Mouse (Mus musculus) cerebellum, adult 2 months (tissue): ENCODE results near the gene Gm48551. TPM values are rescaled to one million over a fixed set of nuclear protein-coding genes. Genes with fewer than 3 reads are reported as not detected.
A peak's percentile ranks its signal among the peaks of the same experiment; 100 is the strongest.

Experiments used
- DNase-seq, 2 experiments: peaks; one replicate each; pipeline ENCODE4 v3.0.0; 2021
- H3K27ac ChIP-seq: fragments of 200-500 bp; 2 replicates; pipeline ENCODE4 v1.5.1; 2012; ENCODE audit warnings: low read length, control low read depth, inconsistent platforms; ENCODE audit not compliant: insufficient read depth
- H3K27me3 ChIP-seq: fragments of 200-500 bp; 2 replicates; pipeline ENCODE4 v1.6.1; 2012; ENCODE audit warnings: inconsistent platforms, mild to moderate bottlenecking, low read length, moderate library complexity; ENCODE audit not compliant: control insufficient read depth, insufficient read depth
- H3K4me1 ChIP-seq: fragments of 200-500 bp; 2 replicates; pipeline ENCODE4 v1.6.1; 2011; ENCODE audit warnings: low read length; ENCODE audit not compliant: control insufficient read depth, insufficient read depth
- H3K4me3 ChIP-seq: fragments of 200-500 bp; replicated peaks from 2 replicates; pipeline ENCODE3; 2011; ENCODE audit warnings: mild to moderate bottlenecking, low read depth, low read length, control low read depth; ENCODE audit not compliant: insufficient read depth
- CTCF ChIP-seq: fragments of 200-500 bp; IDR thresholded peaks from 2 replicates; pipeline ENCODE4 v1.5.1; 2011; ENCODE audit warnings: low read depth, mild to moderate bottlenecking, control low read depth, low read length, moderate library complexity, borderline replicate concordance; ENCODE audit not compliant: insufficient read depth
- POLR2A ChIP-seq: fragments of 200-500 bp; IDR thresholded peaks from 2 replicates; pipeline ENCODE4 v1.6.1; 2011; ENCODE audit warnings: low read length, control low read depth, borderline replicate concordance; ENCODE audit not compliant: insufficient read depth
- WGBS: fragments of 180-500 bp; shearing (Covaris S2); methylation state at CpG from one replicate; pipeline ENCODE4 v1.1.7; 2018; 5-methylcytosine and 5-hydroxymethylcytosine counted together
- polyA plus RNA-seq: library from polyadenylated mRNA; depleted of rRNA; stranded (reverse); fragments of >200 nt; gene quantifications from 2 replicates; pipeline ENCODE4 v1.2.3, GENCODE M21; 2012

The Gm48551 gene
- polyA plus RNA-seq, 1 experiment, result 10.8 TPM

DNA sequence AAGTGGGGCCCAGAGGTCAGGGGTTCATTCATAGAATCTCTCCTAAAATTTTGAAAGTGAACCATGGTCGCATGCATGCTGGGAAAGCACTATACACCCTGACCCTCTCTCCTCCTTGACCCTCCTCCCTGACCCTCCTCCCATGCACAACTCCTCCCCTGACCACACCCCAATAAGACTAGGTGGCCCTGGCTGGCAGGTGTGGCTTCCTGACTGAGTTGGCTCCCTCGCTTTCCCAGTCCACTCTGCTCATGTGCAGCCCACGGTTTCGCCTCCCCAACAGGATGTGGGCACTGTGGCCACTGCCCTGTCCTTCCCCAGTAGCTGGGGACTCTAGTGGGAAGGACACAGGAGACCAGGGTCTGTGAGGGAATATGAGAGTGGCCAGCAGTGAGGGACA is 26.1 kb downstream of the Gm48551 start:
- H3K4me1 ChIP-seq, result peaks cover 96% of the 10 kb centered on the region
- TF ChIP-seq CTCF (no peak), POLR2A (no peak)
- WGBS, result 44% methylated on average over 4 of the region's 4 CpGs
- no peak for DNase-seq
- no peak overlapping the region for H3K4me3 ChIP-seq
- H3K27ac ChIP-seq, result peak overlapping the region; percentile 99
- H3K27me3 ChIP-seq, result no peaks in the 10 kb centered on the region

DNA sequence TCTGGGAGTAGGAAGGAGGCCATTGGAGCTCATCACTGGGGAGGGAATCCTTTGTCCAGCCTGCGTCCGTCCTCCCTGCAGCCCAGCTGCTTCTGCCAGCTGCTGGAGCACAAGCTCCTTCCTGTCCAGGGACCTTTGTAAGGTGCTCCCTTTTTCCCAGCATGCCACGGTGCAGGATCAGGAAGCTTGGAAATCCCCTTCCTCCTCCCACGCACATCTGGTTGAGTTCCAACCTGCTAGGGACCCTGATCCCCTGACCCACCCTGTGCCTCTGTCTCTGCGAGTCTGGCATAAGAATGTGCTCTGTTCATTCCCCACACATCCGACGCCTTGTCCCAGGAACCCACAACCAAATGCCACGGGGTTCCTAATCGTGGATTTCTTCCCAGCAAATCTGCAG is 26.7 kb downstream of the Gm48551 start:
- Histone ChIP-seq H3K27ac (peak overlapping the region; percentile 99), H3K4me3 (no peak overlapping the region), H3K4me1 (peaks cover 96% of the 10 kb centered on the region), H3K27me3 (no peaks in the 10 kb centered on the region)
- no peak for DNase-seq
- 15% methylated on average over 9 of the region's 9 CpGs for WGBS
- no peak for TF ChIP-seq CTCF
- no peak for TF ChIP-seq POLR2A

DNA sequence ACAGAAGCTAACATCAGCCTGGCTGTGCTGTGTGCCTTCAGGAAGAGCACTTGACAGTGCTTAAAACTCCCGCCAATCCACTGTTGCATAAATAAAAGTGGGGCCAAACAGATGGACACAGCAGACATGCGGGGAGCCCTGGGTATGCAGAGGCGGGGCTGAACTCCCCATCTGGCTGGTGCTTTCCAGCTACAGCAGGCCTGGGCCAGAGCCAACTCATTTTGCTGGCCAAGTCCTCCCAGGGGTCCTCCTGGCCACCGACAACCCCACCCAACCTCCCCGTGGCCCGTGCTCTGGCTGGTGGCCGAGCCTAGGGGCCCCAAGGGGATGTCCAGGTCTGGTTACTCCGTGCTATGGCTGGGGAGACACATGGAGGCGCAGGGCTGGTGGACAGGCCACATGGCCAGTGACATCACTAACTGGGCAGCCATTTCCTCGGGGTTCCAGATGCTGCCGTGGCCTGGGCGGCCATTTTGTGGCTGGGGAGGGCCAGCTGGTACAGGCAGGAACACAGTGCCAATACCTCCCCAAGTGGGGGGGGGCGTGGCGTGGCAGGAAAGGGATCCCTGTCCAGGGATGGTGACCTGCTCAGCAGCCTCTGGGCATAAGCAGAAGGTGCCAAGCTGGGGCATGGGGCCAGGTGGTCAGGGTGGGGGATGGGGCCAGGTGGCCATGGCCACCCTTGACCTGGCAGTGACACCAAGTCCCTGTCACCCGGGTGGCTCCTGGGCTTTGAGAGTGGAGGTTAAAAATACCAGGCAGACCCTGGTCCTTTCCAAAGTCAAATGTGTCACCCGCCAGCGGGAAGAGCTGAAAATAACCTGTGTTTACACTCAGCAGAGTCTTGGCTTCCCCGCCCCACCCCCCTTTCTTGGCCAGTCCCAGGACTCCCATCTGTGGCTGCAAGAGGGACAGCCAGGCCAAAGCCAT is 27.5 kb downstream of the Gm48551 start:
- H3K27me3 ChIP-seq, result no peaks in the 10 kb centered on the region
- peak overlapping the region; percentile 99 for H3K27ac ChIP-seq
- WGBS, result 2% methylated on average over 18 of the region's 18 CpGs
- TF ChIP-seq CTCF (no peak), POLR2A (no peak)
- H3K4me3 ChIP-seq, result peak overlapping the region; percentile 1
- peak; percentile 93 to 94 for DNase-seq
- peaks cover 95% of the 10 kb centered on the region for H3K4me1 ChIP-seq

DNA sequence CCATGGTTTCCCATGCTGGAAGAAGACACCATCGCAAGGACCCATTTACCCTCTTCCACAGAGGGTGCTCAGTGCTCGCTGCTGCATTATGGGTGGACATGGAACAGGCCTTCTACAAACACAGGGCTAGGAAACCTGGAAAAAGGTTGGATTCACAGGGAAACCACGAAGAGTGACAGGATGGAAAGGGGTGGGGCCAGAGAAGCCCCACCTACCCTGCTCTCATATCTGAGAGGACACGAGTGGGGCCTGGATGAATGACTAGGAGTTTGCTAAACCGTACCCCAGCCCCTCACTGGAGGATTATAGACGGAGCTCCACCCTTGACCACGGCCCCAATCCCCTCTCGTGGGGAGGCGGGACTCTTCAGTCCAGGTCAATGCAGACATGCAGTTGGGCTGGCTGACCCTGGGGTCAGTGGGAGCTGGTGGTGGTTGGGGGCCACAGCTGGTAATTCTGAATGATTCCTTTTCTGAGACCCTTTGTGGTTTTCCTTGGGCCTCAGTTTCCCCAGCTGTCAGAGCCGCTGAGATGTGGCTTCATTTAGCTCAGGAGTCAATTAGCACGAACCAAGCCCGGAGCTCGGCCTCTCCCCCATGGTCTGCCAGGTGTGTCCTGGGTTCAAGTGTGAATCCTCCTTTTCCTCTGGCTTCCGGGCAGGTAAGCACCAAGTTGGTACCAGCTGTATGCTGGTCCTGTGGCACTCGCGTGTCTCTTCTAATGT is 28.5 kb downstream of the Gm48551 start:
- H3K4me1 ChIP-seq, result peaks cover 94% of the 10 kb centered on the region
- TF ChIP-seq CTCF (no peak), POLR2A (no peak)

DNA sequence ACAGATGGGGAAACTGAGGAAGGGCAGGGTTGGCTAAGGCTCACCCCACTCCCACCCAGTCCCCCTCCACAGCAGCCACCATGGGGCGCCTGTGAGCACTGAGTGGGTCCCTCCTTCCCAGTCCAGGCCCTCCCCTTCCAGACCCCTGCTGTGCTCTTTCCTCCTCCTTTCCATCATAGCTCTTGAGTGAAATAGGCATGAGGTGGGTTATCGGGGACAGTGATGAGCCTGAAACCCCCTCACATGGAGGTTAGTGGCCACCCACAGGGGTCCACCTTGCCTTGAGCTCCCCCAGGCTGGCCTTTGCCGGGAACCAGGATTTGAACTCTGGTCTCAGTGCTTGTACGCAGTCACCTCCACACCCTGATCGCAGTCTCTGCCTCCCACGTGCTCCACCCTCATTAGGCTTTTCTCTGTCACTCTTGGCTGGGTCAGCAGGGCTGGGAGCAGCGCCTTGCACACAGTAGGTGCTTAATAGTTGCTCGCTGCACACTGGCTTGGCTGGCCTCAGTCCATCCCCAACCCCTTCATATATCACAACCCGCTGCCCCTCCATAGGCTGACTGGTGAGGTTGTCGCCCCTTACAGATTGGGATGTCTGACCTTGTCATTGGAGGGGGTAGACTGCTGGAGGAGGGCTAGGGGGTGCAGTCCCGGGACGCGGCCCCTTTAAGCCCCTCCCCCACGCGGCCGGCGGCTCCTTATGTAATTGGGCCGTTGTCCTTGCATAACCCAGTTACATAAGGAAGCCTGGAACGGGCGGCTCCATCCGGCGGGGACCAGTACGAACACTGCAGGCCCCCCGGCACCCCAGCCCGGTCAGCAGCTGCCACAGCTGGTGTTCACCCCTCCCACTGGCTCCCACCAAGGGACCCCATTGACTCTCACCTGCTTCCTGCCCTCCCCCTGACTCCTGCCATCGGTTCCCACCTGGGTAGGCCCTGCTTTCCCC is 29.3 kb downstream of the Gm48551 start:
- Histone ChIP-seq H3K27me3 (no peaks in the 10 kb centered on the region), H3K4me1 (peaks cover 94% of the 10 kb centered on the region), H3K27ac (peak overlapping the region; percentile 99), H3K4me3 (peak overlapping the region; percentile 28)
- DNase-seq, result peak; percentile 86 to 88
- TF ChIP-seq POLR2A (peak; percentile 39; the same call in 1 of the 2 replicates), CTCF (0 out of 2 replicates have a peak, but pooled peaks have one; percentile 11)
- 14% methylated on average over 26 of the region's 26 CpGs for WGBS

More for the DNA sequence above, 28.5 kb downstream of the Gm48551 start:
- H3K27me3 ChIP-seq, result no peaks in the 10 kb centered on the region
- DNase-seq, result peak; percentile 44 to 66
- WGBS, result 38% methylated on average over 16 of the region's 16 CpGs
- H3K4me3 ChIP-seq, result peak overlapping the region; percentile 1
- peak overlapping the region; percentile 99 for H3K27ac ChIP-seq

DNA sequence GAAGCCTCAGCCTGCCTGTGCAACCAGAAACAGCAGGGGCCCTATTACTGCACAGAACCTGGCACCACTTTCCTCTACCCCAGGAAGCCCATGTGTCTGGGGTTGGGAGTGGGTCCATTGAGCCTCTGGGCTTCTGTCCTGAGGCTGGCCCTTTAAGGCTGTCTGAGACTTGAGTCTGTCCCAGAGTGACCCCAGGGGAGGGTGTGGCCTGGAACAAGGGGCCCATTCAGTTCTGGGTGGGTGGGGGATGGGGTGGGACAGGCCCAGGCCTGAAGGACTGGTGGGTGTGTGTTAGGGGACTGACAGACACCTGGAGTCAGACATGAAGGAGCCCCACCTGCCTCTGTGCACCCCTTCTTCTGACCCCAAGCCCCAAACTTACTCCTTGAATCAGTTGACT is 30.4 kb downstream of the Gm48551 start:
- TF ChIP-seq POLR2A (no peak), CTCF (no peak)
- Histone ChIP-seq H3K27me3 (no peaks in the 10 kb centered on the region), H3K4me1 (peaks cover 95% of the 10 kb centered on the region), H3K4me3 (no peak overlapping the region), H3K27ac (peak overlapping the region; percentile 99)
- DNase-seq, result no peak

DNA sequence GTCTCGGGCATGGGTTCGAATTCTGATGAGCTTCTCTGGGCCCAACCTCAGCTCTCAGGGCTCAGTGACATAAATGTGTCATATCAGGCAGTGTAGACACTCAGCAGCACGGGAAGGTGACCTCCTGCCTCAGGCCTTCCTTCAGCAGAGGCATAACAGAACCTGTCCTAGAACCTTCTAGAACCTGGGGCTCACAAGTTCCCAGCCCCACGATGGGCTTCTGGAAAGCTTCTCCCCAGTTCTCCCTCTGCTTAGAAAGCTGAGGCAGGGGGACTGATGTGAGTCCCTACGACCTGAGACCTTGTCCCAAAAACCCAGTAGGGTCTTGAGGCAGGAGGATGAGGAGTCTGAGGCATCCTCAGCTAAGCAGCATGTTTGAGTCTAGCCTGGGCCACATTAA is 30.9 kb downstream of the Gm48551 start:
- WGBS, result 63% methylated on average over 5 of the region's 5 CpGs
- Histone ChIP-seq H3K27ac (peak overlapping the region; percentile 99), H3K4me1 (peaks cover 95% of the 10 kb centered on the region), H3K27me3 (no peaks in the 10 kb centered on the region), H3K4me3 (no peak overlapping the region)
- no peak for DNase-seq
- TF ChIP-seq CTCF, result no peak
- no peak for TF ChIP-seq POLR2A
